Mouse (Mus musculus): ENCODE data around the gene C2.
A peak's percentile ranks its signal among the peaks of the same experiment; 100 is the strongest.

DNA sequence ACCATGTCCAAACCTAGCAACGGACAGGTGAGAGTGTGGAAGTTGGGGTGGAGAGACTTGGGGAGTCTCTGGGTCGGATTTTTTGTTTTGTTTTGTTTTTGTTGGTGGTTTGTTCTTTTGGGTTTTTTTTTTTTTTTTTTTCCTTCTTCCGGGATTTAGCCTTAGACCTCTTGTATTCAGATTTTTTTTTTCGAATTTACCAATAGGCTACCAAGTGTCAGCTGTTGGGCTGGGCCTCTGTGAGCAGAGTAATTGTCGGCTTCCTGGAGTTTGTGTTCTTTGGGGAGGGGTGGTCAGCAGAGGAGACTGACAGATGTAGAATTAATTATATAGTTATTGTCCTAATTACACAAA lies 1.8 kb upstream of the C2 start:
- TF ChIP-seq TCF12 (IDR thresholded peaks at IDR 0.05; ENCODE audit: insufficient read depth, poor library complexity, severe bottlenecking) (no peak), E2F4 (IDR thresholded peaks at IDR 0.05; ENCODE audit: insufficient read depth) (no peak), MYOD1 (IDR thresholded peaks at IDR 0.05; ENCODE audit: control insufficient read depth in 1 of 3, insufficient read length in 2 of 3, low read depth in 2 of 3) (no peak), POLR2AphosphoS2 (IDR thresholded peaks at IDR 0.05; ENCODE audit: insufficient read length, low read depth) (no peak), MAX (IDR thresholded peaks at IDR 0.05; ENCODE audit: low read depth) (no peak), USF1 (IDR thresholded peaks at IDR 0.05; ENCODE audit: low read depth) (peak; percentile 34), POLR2A (IDR thresholded peaks at IDR 0.05; ENCODE audit: insufficient read length, low read depth) (no peak), MYOG (IDR thresholded peaks at IDR 0.05; ENCODE audit: control insufficient read depth in 1 of 3, insufficient read depth in 1 of 3, insufficient read length in 2 of 3, low read depth in 2 of 3) (no peak), TCF3 (IDR thresholded peaks at IDR 0.05; ENCODE audit: insufficient read length, low read depth) (no peak), CEBPB (IDR thresholded peaks at IDR 0.05; ENCODE audit: insufficient read depth, poor library complexity, severe bottlenecking) (no peak), SRF (IDR thresholded peaks at IDR 0.05; ENCODE audit: control insufficient read depth, insufficient read length, low read depth) (no peak), REST (IDR thresholded peaks at IDR 0.05; ENCODE audit: insufficient read depth, insufficient read length) (no peak)

Data from myocyte (in vitro differentiated cells).